Mouse (Mus musculus) stomach, postnatal 0 days (tissue): ENCODE results near the gene Pygl.

ENCODE experiments used
- CTCF ChIP-seq: IDR thresholded peaks from 2 replicates; pipeline ENCODE4 v1.5.1; 2016; ENCODE audit warnings: antibody characterized with exemption, low read depth, mild to moderate bottlenecking, moderate library complexity
- EP300 ChIP-seq: optimal IDR thresholded peaks from 2 replicates; pipeline ENCODE3; 2016; ENCODE audit warnings: antibody characterized with exemption

GRCm38 (mm10) chr12:70280381-70280780 is 49.1 kb upstream of the Pygl start:
- TF ChIP-seq EP300 (no peak), CTCF (no peak)
